Mouse (Mus musculus): ENCODE results near the gene Itpa. TPM values are rescaled to one million over a fixed set of nuclear protein-coding genes. Genes with fewer than 3 reads are reported as not detected.

Gene Itpa
- polyA plus RNA-seq, 1 experiment from 2014 or later: 44.8 TPM

GRCm38 (mm10) chr2:130696700-130697152 is 29.3 kb downstream of the Itpa start:
- no peaks in the 10 kb centered on the region for H3K9me3 ChIP-seq (replicated peaks)
- H3K4me2 ChIP-seq: peak overlapping the region; percentile 82
- WGBS (ENCODE audit: insufficient replicate concordance): 2% methylated on average over 31 of the region's 31 CpGs
- H3K36me3 ChIP-seq (replicated peaks): no peaks in the 10 kb centered on the region
- H3K27ac ChIP-seq (replicated peaks): no peak overlapping the region
- no peak for ATAC-seq (ENCODE audit: insufficient read depth)
- peaks cover 15% of the 10 kb centered on the region for H3K4me1 ChIP-seq (replicated peaks)
- H3K27me3 ChIP-seq: peaks cover 67% of the 10 kb centered on the region
- peak overlapping the region; percentile 55 for H3K4me3 ChIP-seq (replicated peaks)
- H3K9ac ChIP-seq: no peak overlapping the region

DNA sequence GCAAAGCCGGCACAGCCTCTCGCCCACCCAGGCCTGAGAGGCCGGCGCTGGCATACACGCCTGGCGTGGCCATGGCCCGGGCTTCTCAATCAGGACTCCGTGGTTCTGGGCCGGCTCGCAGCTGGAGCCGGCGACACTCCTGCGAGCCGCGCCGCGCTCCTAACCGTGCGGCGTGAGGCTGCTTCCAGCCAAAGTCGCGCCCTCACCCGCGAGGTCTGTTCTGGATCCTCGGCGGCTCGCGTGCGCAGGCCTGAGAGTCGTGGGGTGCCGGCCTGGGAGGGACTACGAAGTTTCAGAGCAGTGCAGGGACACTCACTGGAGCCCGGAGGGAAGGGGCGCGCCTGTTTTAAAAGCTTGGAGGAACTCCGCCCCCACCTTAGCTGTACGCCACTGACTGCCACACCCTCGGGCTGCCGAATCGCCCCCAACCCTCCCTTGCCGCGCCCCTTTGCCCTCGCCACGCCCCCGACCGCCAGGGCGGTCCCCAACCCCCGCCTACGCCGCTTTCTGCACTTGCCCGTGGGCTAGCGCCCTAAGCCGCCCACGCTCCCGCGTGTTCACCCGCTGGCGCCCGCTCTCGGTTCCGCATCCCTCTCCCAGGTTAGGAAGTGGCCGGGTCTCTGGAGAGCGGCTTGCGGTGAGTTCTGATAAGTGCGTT is 29.9 kb downstream of the Itpa start, which contains the start of gene Slc4a11:
TSS of gene Slc4a11 (minus strand) at position 367 of the 658 bp plus-strand sequence.
- Histone ChIP-seq H3K9me3 (replicated peaks) (no peaks in the 10 kb centered on the region), H3K27me3 (peaks cover 67% of the 10 kb centered on the region), H3K4me3 (replicated peaks) (peak within 1 kb of the TSS; percentile 55), H3K36me3 (replicated peaks) (no peaks in the 10 kb centered on the region), H3K27ac (replicated peaks) (no peak within 1 kb of the TSS), H3K9ac (no peak within 1 kb of the TSS), H3K4me2 (peak within 1 kb of the TSS; percentile 82), H3K4me1 (replicated peaks) (peaks cover 15% of the 10 kb centered on the region)
- ATAC-seq (ENCODE audit: insufficient read depth): peak; percentile 56
- WGBS (ENCODE audit: insufficient replicate concordance): under 1% methylated on average over 64 of the region's 65 CpGs

GRCm38 (mm10) chr2:130697821-130698266 is 30.4 kb downstream of the Itpa start:
- H3K4me3 ChIP-seq (replicated peaks): peak overlapping the region; percentile 55
- no peaks in the 10 kb centered on the region for H3K9me3 ChIP-seq (replicated peaks)
- no peak overlapping the region for H3K9ac ChIP-seq
- H3K36me3 ChIP-seq (replicated peaks): no peaks in the 10 kb centered on the region
- peaks cover 15% of the 10 kb centered on the region for H3K4me1 ChIP-seq (replicated peaks)
- H3K4me2 ChIP-seq: peak overlapping the region; percentile 82
- WGBS (ENCODE audit: insufficient replicate concordance): 14% methylated on average over 14 of the region's 14 CpGs
- H3K27ac ChIP-seq (replicated peaks): no peak overlapping the region
- ATAC-seq (ENCODE audit: insufficient read depth): no peak; the same call in 1 of the 2 replicates
- H3K27me3 ChIP-seq: peaks cover 67% of the 10 kb centered on the region

DNA sequence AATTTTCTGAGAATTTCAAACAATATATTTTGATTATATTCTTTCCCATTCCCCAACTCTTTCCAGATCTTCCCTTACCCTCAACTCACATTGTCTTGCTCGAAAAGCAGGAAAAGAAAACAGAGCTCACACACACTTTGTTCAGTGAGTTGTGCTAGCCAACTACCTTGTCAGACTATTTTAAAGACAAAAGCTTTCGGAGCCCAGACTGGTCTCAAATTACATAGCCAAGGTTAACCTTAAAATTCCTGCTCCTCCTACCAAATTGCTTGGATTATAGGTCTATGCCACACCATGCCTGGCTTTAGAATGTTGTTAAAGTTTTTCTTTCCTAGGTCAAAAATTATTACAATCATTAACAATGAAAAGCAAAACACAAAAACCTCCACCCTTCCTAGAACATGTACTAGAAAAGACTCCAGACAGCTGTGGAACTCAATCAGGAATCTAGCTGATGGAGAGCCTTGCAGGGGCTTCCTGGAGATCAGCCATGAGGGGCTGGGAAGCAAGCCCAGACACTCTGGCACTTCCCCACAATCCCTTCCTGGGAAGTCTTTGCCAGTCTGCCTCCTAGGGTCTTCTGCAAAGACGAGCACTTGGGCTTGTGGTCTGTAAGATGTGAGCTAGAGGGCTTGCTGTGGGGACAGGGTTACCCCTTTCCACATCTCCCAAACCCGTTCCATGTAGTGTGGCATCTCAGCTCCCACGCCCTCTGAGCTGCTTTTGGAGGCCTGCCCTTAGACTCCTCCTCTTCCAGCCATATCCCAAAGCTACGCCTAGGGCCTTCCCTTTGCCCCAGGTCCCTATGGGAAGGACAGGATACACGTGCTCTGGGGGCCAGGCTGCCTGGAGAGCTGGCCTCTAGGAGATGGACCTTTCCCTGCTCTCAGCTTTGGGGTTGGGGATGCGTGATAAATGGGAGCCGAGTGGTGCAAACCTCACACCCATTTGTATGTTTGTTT is 36.9 kb downstream of the Itpa start:
- Histone ChIP-seq H3K9me3 (replicated peaks) (no peaks in the 10 kb centered on the region), H3K4me1 (replicated peaks) (0 out of 2 replicates have a peak, but pooled peaks cover 9% of the 10 kb centered on the region), H3K27me3 (peaks cover 12% of the 10 kb centered on the region), H3K36me3 (replicated peaks) (peaks cover 5% of the 10 kb centered on the region; the same call in 1 of the 2 replicates), H3K4me3 (replicated peaks) (no peak overlapping the region), H3K4me2 (no peak overlapping the region), H3K9ac (no peak overlapping the region), H3K27ac (replicated peaks) (no peak overlapping the region)
- ATAC-seq (ENCODE audit: insufficient read depth): no peak
- 50% methylated on average over 9 of the region's 9 CpGs for WGBS (ENCODE audit: insufficient replicate concordance)

DNA sequence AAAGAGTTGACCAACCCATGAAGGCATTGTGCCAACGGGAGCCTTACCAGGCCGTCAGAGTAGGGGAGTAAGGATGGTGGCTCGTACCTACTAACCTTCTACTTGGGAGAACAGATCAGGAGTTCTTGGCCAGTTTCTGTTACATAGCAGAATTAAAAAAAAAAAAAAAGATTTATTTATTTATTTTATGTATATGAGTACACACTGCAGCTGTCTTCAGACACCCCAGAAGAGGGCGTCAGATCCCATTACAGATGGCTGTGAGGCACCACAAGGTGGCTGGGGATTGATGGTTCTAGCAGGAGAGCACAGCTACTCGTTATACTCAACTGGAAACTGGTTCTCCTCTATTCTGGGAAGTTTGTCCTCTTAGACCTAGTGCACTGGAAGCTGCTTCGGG is 37.8 kb downstream of the Itpa start:
- ATAC-seq (ENCODE audit: insufficient read depth): no peak
- H3K36me3 ChIP-seq (replicated peaks): peaks cover 5% of the 10 kb centered on the region; the same call in 1 of the 2 replicates
- WGBS (ENCODE audit: insufficient replicate concordance): 63% methylated on average over 6 of the region's 6 CpGs

GRCm38 (mm10) chr2:130706602-130707001 is 39.2 kb downstream of the Itpa start:
- Histone ChIP-seq H3K27me3 (no peaks in the 10 kb centered on the region), H3K27ac (replicated peaks) (peak overlapping the region; percentile 61; the same call in 1 of the 2 replicates), H3K4me3 (replicated peaks) (no peak overlapping the region), H3K36me3 (replicated peaks) (peaks cover 5% of the 10 kb centered on the region), H3K4me1 (replicated peaks) (0 out of 2 replicates have a peak, but pooled peaks cover 9% of the 10 kb centered on the region), H3K9ac (no peak overlapping the region), H3K4me2 (no peak overlapping the region), H3K9me3 (replicated peaks) (no peaks in the 10 kb centered on the region)
- ATAC-seq (ENCODE audit: insufficient read depth): no peak
- 59% methylated on average over 4 of the region's 4 CpGs for WGBS (ENCODE audit: insufficient replicate concordance)

More for the DNA sequence above, 37.8 kb downstream of the Itpa start:
- Histone ChIP-seq H3K9ac (no peak overlapping the region), H3K27ac (replicated peaks) (no peak overlapping the region), H3K9me3 (replicated peaks) (no peaks in the 10 kb centered on the region), H3K4me1 (replicated peaks) (0 out of 2 replicates have a peak, but pooled peaks cover 9% of the 10 kb centered on the region), H3K4me2 (no peak overlapping the region), H3K4me3 (replicated peaks) (no peak overlapping the region), H3K27me3 (peaks cover 4% of the 10 kb centered on the region)

GRCm38 (mm10) chr2:130707057-130707456 is 39.6 kb downstream of the Itpa start:
- H3K27ac ChIP-seq (replicated peaks): peak overlapping the region; percentile 61; the same call in 1 of the 2 replicates
- H3K4me2 ChIP-seq: no peak overlapping the region
- H3K27me3 ChIP-seq: no peaks in the 10 kb centered on the region
- no peaks in the 10 kb centered on the region for H3K9me3 ChIP-seq (replicated peaks)
- H3K4me3 ChIP-seq (replicated peaks): no peak overlapping the region
- 23% methylated on average over 10 of the region's 10 CpGs for WGBS (ENCODE audit: insufficient replicate concordance)
- no peak for ATAC-seq (ENCODE audit: insufficient read depth)
- H3K9ac ChIP-seq: no peak overlapping the region
- 0 out of 2 replicates have a peak, but pooled peaks cover 9% of the 10 kb centered on the region for H3K4me1 ChIP-seq (replicated peaks)
- H3K36me3 ChIP-seq (replicated peaks): peaks cover 5% of the 10 kb centered on the region

DNA sequence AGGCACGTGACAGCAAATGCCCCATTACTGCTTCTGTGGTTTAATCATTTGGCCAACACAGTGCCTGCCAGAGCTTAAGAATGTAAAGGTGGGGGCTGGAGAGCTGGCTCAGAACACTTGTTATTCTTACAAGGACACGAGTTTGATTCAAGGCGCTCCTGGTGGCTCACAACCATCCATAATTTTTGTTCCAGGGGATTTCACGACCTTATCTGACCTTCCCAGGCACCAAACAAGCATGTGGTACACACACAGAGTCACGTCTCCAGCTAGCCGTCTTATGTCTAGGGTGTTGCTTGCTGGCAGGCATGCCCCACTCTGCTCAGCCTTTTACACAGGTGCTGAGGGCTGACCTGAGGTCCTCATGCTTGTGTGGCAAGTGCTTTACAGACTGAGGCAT is 50.5 kb downstream of the Itpa start:
- H3K4me2 ChIP-seq: no peak overlapping the region
- H3K27me3 ChIP-seq: no peaks in the 10 kb centered on the region
- no peaks in the 10 kb centered on the region for H3K4me1 ChIP-seq (replicated peaks)
- no peak overlapping the region for H3K9ac ChIP-seq
- no peak overlapping the region for H3K27ac ChIP-seq (replicated peaks)
- H3K4me3 ChIP-seq (replicated peaks): no peak overlapping the region
- WGBS (ENCODE audit: insufficient replicate concordance): 61% methylated on average over 6 of the region's 6 CpGs
- H3K36me3 ChIP-seq (replicated peaks): peaks cover 25% of the 10 kb centered on the region; the same call in 1 of the 2 replicates
- ATAC-seq (ENCODE audit: insufficient read depth): no peak
- no peaks in the 10 kb centered on the region for H3K9me3 ChIP-seq (replicated peaks)

- no peak for ATAC-seq (ENCODE audit: insufficient read depth)
- Histone ChIP-seq H3K4me1 (replicated peaks) (no peaks in the 10 kb centered on the region), H3K4me2 (no peak overlapping the region), H3K9ac (no peak overlapping the region), H3K36me3 (replicated peaks) (peaks cover 51% of the 10 kb centered on the region), H3K4me3 (replicated peaks) (no peak overlapping the region), H3K9me3 (replicated peaks) (no peaks in the 10 kb centered on the region), H3K27me3 (no peaks in the 10 kb centered on the region), H3K27ac (replicated peaks) (no peak overlapping the region)
- WGBS (ENCODE audit: insufficient replicate concordance): 78% methylated on average over 4 of the region's 4 CpGs
Observed at GRCm38 (mm10) chr2:130724369-130724768, 57.0 kb downstream of the Itpa start.

GRCm38 (mm10) chr2:130727752-130728151 is 60.3 kb downstream of the Itpa start:
- no peaks in the 10 kb centered on the region for H3K4me1 ChIP-seq (replicated peaks)
- no peaks in the 10 kb centered on the region for H3K27me3 ChIP-seq
- no peaks in the 10 kb centered on the region for H3K9me3 ChIP-seq (replicated peaks)
- 78% methylated on average over 1 of the region's 1 CpGs for WGBS (ENCODE audit: insufficient replicate concordance)
- no peak overlapping the region for H3K4me2 ChIP-seq
- no peak overlapping the region for H3K4me3 ChIP-seq (replicated peaks)
- peaks cover 70% of the 10 kb centered on the region for H3K36me3 ChIP-seq (replicated peaks)
- ATAC-seq (ENCODE audit: insufficient read depth): no peak
- H3K27ac ChIP-seq (replicated peaks): no peak overlapping the region
- H3K9ac ChIP-seq: no peak overlapping the region

All from liver, embryonic 15.5 days (tissue).